Mouse (Mus musculus) heart, embryonic 14.5 days (tissue): ENCODE results near the gene Uqcr10. TPM values are rescaled to one million over a fixed set of nuclear protein-coding genes. Genes with fewer than 3 reads are reported as not detected.
A peak's percentile ranks its signal among the peaks of the same experiment; 100 is the strongest.

Experiments
- ATAC-seq: fragments of 200-750 bp; cut with Nextera tagmentation; 2 replicates; pipeline ENCODE4 v1.8.0; 2017; ENCODE audit warnings: low read depth, moderate TSS enrichment; ENCODE audit not compliant: insufficient number of reproducible peaks, insufficient read depth, low FRiP score
- H3K27ac ChIP-seq, 2 experiments: fragments of 200-500 bp in 1 of 2; fragments of 300-500 bp in 1 of 2; sonication (generic) in 1 of 2; replicated peaks in 1 of 2; 2 replicates each; pipeline ENCODE4 v1.5.1; 2012 to 2014; ENCODE audit warnings: low read depth in 2 of 2, low read length in 2 of 2, control low read depth in 1 of 2, mild to moderate bottlenecking in 1 of 2, mixed read lengths in 1 of 2; ENCODE audit not compliant: control insufficient read depth in 1 of 2, insufficient read depth in 1 of 2
- H3K27me3 ChIP-seq: fragments of 300-500 bp; sonication (generic); 2 replicates; pipeline ENCODE4 v1.6.1; 2014; ENCODE audit warnings: mild to moderate bottlenecking, low read length, control low read depth; ENCODE audit not compliant: control insufficient read depth, insufficient read depth
- H3K36me3 ChIP-seq: fragments of 300-500 bp; sonication (generic); 2 replicates; pipeline ENCODE4 v1.6.1; 2014; ENCODE audit warnings: mild to moderate bottlenecking, control low read depth, low read length, mixed read lengths; ENCODE audit not compliant: control insufficient read depth, insufficient read depth
- H3K4me1 ChIP-seq, 2 experiments: fragments of 200-500 bp in 1 of 2; fragments of 300-500 bp in 1 of 2; sonication (generic) in 1 of 2; 2 replicates each; pipeline ENCODE4 v1.6.1; 2012 to 2014; ENCODE audit warnings: low read length in 2 of 2, control low read depth in 1 of 2, mixed read lengths in 1 of 2; ENCODE audit not compliant: control insufficient read depth in 2 of 2, insufficient read depth in 2 of 2
- H3K4me2 ChIP-seq: fragments of 300-500 bp; sonication (generic); 2 replicates; pipeline ENCODE4 v1.6.1; 2014; ENCODE audit warnings: mild to moderate bottlenecking, low read length
- H3K4me3 ChIP-seq, 2 experiments: fragments of 200-500 bp in 1 of 2; fragments of 300-500 bp in 1 of 2; sonication (generic) in 1 of 2; 2 replicates each; pipeline ENCODE4 v1.5.1; 2012 to 2014; ENCODE audit warnings: low read length in 2 of 2, mild to moderate bottlenecking in 2 of 2, control low read depth in 1 of 2, low read depth in 1 of 2, moderate library complexity in 1 of 2; ENCODE audit not compliant: control insufficient read depth in 1 of 2, insufficient read depth in 1 of 2
- H3K9ac ChIP-seq: fragments of 300-500 bp; sonication (generic); 2 replicates; pipeline ENCODE4 v1.6.1; 2014; ENCODE audit warnings: mild to moderate bottlenecking, low read length
- H3K9me3 ChIP-seq: fragments of 300-500 bp; sonication (generic); 2 replicates; pipeline ENCODE4 v1.6.1; 2016; ENCODE audit warnings: low read length, control low read depth; ENCODE audit not compliant: control insufficient read depth
- WGBS: fragments of 180-500 bp; shearing (Covaris S2); extraction: QIAGEN DNeasy Blood & Tissue Kit; methylation state at CpG from one replicate; pipeline ENCODE4 v1.1.7; 2014; 5-methylcytosine and 5-hydroxymethylcytosine counted together
- polyA plus RNA-seq: library from polyadenylated mRNA; unstranded; fragments of >200 nt; fragmentation: Nextera tagmentation; extraction: Ambion mirVana; gene quantifications from 2 replicates; pipeline ENCODE4 v1.2.1, GENCODE M21; 2014

Gene Uqcr10
- polyA plus RNA-seq, 1 experiment from 2014 or later, result 2,265 TPM

DNA sequence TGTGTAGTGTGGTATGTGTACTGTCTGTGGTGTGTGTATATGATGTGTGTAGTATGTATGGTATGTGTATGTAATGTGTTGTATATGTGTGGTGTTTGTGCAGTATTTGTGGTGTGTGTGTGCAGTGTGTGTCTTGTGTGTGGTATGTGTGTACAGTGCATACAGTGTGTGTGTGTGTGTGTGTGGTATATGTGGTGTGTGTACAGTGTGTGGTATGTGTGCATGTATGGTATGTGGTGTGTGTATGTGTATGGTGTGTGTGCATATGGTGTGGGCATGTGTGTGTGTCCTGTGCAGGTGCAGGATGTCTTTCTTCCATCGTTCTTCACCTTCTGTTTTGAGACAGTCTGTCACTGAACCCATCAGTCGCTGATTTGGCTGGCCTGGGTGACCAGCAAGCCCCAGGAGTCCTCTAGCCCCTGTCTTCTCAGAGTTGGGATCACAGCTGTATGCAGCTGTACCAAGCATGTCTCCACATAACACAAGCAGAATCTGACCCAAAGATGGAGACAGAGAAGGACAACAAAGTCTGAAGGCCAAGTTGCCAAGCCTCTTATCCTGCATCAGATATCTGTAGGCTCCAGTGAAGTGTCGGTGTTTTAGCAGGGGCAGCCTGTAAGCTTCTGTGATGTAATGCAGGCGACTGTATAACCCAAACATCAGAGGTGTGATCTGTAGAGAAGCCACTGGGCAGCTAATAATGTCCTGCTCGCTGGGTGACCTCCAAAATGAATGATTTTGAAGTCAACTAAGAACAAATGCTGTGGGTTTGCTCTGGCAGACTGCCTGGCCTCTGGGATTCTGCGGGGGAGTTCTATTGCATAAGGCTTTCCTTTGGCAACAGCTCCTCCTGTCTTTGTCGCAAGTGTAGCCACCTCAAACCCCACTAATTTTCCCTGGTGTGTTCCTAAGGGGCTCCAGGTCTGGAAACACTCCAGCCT is 6.8 kb downstream of the Uqcr10 start:
- no peaks in the 10 kb centered on the region for H3K9me3 ChIP-seq
- H3K4me1 ChIP-seq, result peaks cover 0 to 4% of the 10 kb centered on the region in 2 experiments; a peak in 1 of 4 replicates
- H3K27ac ChIP-seq, result no peak overlapping the region
- 33% methylated on average over 7 of the region's 7 CpGs for WGBS
- no peak overlapping the region for H3K4me2 ChIP-seq
- no peak overlapping the region for H3K9ac ChIP-seq
- no peaks in the 10 kb centered on the region for H3K27me3 ChIP-seq
- peaks cover 20% of the 10 kb centered on the region for H3K36me3 ChIP-seq
- ATAC-seq, result peak; percentile 31
- no peak overlapping the region for H3K4me3 ChIP-seq

DNA sequence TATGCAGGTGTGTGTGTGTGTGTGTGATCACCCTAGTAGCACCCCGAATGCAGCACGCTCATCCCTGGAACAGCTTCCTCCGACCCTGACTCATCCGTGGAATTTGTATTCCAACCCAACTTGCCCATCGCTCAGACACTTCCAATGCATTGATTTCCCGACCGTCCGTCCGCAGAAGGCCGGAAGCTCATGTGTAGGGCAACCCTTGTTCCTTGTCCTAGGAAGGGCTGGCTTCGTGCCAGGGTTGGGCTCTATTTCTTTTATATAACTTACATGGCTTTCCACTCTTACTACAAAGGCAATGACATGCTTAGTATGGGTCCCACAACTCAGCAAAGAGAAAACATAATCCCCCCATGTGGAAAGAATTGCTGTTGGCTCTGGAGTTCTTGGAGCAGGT is 12.0 kb downstream of the Uqcr10 start:
- H3K4me3 ChIP-seq, result no peak overlapping the region
- no peak for ATAC-seq
- H3K36me3 ChIP-seq, result no peaks in the 10 kb centered on the region
- no peak overlapping the region for H3K9ac ChIP-seq
- 88% methylated on average over 11 of the region's 11 CpGs for WGBS
- H3K9me3 ChIP-seq, result no peaks in the 10 kb centered on the region
- no peak overlapping the region for H3K4me2 ChIP-seq
- no peak overlapping the region for H3K27ac ChIP-seq
- H3K27me3 ChIP-seq, result no peaks in the 10 kb centered on the region
- peaks cover 0 to under 1% of the 10 kb centered on the region in 2 experiments; a peak in 1 of 4 replicates for H3K4me1 ChIP-seq

DNA sequence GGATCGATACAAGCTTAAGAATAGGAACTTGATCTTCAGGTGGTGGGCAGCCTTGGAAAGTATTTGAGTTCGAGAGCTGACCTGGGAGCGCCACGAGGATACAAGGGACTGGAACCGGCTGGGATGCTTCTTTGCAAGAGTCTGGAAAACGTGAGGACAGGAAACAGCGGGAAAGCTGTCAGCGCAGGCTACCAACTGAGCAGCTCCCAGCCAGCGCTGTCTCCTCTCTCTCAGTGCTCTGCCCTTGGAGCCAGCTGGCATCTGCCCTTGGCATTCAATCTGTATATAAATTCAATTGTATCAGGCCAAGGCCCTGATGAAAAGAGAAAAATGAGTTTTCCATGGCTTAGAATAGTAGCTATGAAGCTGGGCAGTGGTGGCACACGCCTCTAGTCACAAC is 12.9 kb downstream of the Uqcr10 start:
- WGBS, result 41% methylated on average over 10 of the region's 10 CpGs

DNA sequence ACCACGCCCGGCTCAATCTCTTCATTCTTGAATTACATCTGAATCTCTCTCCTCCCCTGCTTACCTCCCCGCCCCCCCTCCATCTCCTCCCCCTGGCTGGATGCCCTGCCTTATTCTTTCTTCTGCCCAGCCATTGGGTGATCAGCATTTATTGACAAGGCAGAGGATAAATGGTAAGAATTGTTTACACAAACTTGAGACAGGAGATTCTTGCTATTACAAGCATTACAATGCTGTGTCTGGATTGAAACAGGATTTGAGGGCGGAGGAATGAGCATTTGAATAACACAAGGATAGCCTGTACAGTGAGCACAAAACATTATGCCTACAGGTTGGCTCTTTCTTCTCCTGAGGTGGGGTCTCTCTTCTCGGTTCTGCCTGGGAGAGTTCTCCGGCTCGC is 13.8 kb downstream of the Uqcr10 start:
- no peak for ATAC-seq
- H3K27me3 ChIP-seq, result no peaks in the 10 kb centered on the region
- no peak overlapping the region for H3K9ac ChIP-seq
- H3K4me1 ChIP-seq, result no peaks in the 10 kb centered on the region
- 87% methylated on average over 7 of the region's 7 CpGs for WGBS
- no peak overlapping the region for H3K27ac ChIP-seq
- H3K36me3 ChIP-seq, result no peaks in the 10 kb centered on the region
- no peak overlapping the region for H3K4me3 ChIP-seq
- H3K9me3 ChIP-seq, result no peaks in the 10 kb centered on the region
- no peak overlapping the region for H3K4me2 ChIP-seq

More for the DNA sequence above, 12.9 kb downstream of the Uqcr10 start:
- ATAC-seq, result no peak
- Histone ChIP-seq H3K27me3 (no peaks in the 10 kb centered on the region), H3K4me3 (no peak overlapping the region), H3K4me2 (no peak overlapping the region), H3K4me1 (no peaks in the 10 kb centered on the region), H3K36me3 (no peaks in the 10 kb centered on the region), H3K9ac (no peak overlapping the region), H3K9me3 (no peaks in the 10 kb centered on the region), H3K27ac (no peak overlapping the region)

DNA sequence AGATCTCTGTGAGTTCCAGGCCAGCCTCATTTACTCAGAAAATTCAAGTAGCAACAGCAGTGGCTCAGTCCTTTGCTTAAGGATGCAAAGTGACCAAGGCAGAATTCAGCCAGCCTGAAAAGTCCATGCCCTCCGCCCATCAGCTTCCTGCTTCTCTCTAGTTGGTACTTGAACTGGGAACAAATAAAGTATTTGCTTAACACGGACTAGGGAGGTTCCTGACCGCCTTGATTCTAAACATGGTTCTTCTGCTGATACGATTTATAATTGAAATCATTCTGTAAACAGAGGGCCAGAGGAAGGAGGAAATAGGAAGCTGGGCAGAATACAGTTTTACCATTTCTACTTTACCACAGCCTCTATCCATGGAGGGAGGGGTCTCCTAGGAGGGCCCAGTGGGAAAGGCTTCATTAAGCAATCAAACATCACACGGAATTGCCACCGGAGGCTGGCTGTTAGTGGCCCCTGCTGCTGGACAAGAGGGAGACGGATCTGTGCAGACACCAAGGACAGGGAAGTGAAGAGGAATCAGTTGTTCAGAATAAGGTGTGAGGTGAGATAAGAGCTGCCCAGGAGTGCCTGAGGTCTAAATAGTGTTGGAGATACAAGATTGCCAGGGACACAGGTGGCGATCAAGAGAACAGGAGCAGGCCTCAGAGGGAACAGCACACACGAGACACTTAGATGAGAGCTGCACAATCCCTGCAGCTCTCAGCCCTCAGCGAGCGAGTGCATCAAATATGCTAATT is 15.3 kb downstream of the Uqcr10 start:
- peaks cover 7% of the 10 kb centered on the region for H3K36me3 ChIP-seq
- no peaks in the 10 kb centered on the region for H3K27me3 ChIP-seq
- no peaks in the 10 kb centered on the region for H3K9me3 ChIP-seq
- H3K4me3 ChIP-seq, result no peak overlapping the region
- no peaks in the 10 kb centered on the region for H3K4me1 ChIP-seq
- H3K9ac ChIP-seq, result no peak overlapping the region
- no peak overlapping the region for H3K27ac ChIP-seq
- no peak overlapping the region for H3K4me2 ChIP-seq
- WGBS, result 59% methylated on average over 11 of the region's 11 CpGs
- ATAC-seq, result no peak

GRCm38 (mm10) chr11:4687874-4688273 is 16.3 kb downstream of the Uqcr10 start:
- H3K27ac ChIP-seq, result no peak overlapping the region
- H3K4me3 ChIP-seq, result no peak overlapping the region
- H3K9ac ChIP-seq, result no peak overlapping the region
- H3K9me3 ChIP-seq, result no peaks in the 10 kb centered on the region
- ATAC-seq, result no peak
- 60% methylated on average over 3 of the region's 3 CpGs for WGBS
- no peak overlapping the region for H3K4me2 ChIP-seq
- H3K36me3 ChIP-seq, result peaks cover 16% of the 10 kb centered on the region
- H3K27me3 ChIP-seq, result no peaks in the 10 kb centered on the region
- H3K4me1 ChIP-seq, result no peaks in the 10 kb centered on the region

GRCm38 (mm10) chr11:4687027-4687426 is 17.1 kb downstream of the Uqcr10 start:
- no peak overlapping the region for H3K9ac ChIP-seq
- no peak overlapping the region for H3K4me3 ChIP-seq
- no peaks in the 10 kb centered on the region for H3K27me3 ChIP-seq
- no peak overlapping the region for H3K27ac ChIP-seq
- no peak overlapping the region for H3K4me2 ChIP-seq
- WGBS, result 78% methylated on average over 3 of the region's 3 CpGs
- no peak for ATAC-seq
- peaks cover 24% of the 10 kb centered on the region for H3K36me3 ChIP-seq
- H3K9me3 ChIP-seq, result no peaks in the 10 kb centered on the region
- no peaks in the 10 kb centered on the region for H3K4me1 ChIP-seq
